Mouse (Mus musculus): Measurements from ENCODE around the gene Ccdc175. TPM values are rescaled to one million over a fixed set of nuclear protein-coding genes. Genes with fewer than 3 reads are reported as not detected.

Ccdc175 gene
- total and polyA plus RNA-seq, 3 experiments = not detected

- Histone ChIP-seq H3K27me3 (replicated peaks) (no peaks in the 10 kb centered on the region), H3K4me3 (replicated peaks in 1 of 3; ENCODE audit: low read depth in 2 of 3, low read length in 2 of 3, poor library complexity in 1 of 3) (no peak overlapping the region), H3K27ac (ENCODE audit: insufficient read depth, low read depth) (no peak overlapping the region), H3K36me3 (replicated peaks in 1 of 2; ENCODE audit: control insufficient read depth in 1 of 2, insufficient read depth in 1 of 2, low read length in 1 of 2) (peaks cover 3 to 12% of the 10 kb centered on the region in 2 experiments), H3K79me2 (replicated peaks; ENCODE audit: control insufficient read depth, extremely low read depth, insufficient read depth, poor library complexity, severe bottlenecking) (no peaks in the 10 kb centered on the region), H3K4me1 (ENCODE audit: control insufficient read depth in 1 of 2, insufficient read depth in 2 of 2) (peaks cover 2 to 12% of the 10 kb centered on the region in 2 experiments; a peak in 2 of 4 replicates), H3K9me3 (replicated peaks; ENCODE audit: low read length) (no peaks in the 10 kb centered on the region), H3K4me2 (ENCODE audit: insufficient read depth, low read depth, poor library complexity, severe bottlenecking) (no peak overlapping the region), H3K9ac (ENCODE audit: insufficient read depth, low read depth) (no peak overlapping the region)
- DNase-seq (ENCODE audit: extremely low read depth) = peak; percentile 80
- dilution Hi-C loops (cut with MboI; ENCODE audit: extremely low pct_ligation_motif_present, extremely low pct_unique_long_range_greater_than_20kb, low sequenced_read_pairs) (no loop called here), in situ Hi-C loops (cut with MboI; ENCODE audit: low pct_ligation_motif_present, low pct_unique_long_range_greater_than_20kb, low sequenced_read_pairs) (loop anchor here (10.0 kb wide), 1 partner anchor 320 kb away; no protein-coding TSS in a partner anchor)
- TF ChIP-seq CHD2 (IDR thresholded peaks at IDR 0.05; ENCODE audit: low read length) (no peak), RAD21 (IDR thresholded peaks at IDR 0.05; ENCODE audit: low read depth, low read length) (peak; percentile 98), SMC3 (IDR thresholded peaks at IDR 0.05; ENCODE audit: low read depth, low read length) (peak; percentile 94), PAX5 (IDR thresholded peaks at IDR 0.05; ENCODE audit: low read length) (no peak), ZC3H11A (IDR thresholded peaks at IDR 0.05; ENCODE audit: low read depth, low read length) (peak; percentile 79), CTCF (conservative IDR thresholded peaks at IDR 0.05 in 1 of 2, IDR thresholded peaks at IDR 0.05 in 1 of 2; ENCODE audit: low read depth in 2 of 2, low read length in 2 of 2) (peak; percentile 80 to 95)
Observed at GRCm38 (mm10) chr12:72104525-72105281, 80.1 kb downstream of the Ccdc175 start.

- Histone ChIP-seq H3K27ac (ENCODE audit: insufficient read depth, low read depth) (no peak overlapping the region), H3K4me3 (replicated peaks in 1 of 3; ENCODE audit: low read depth in 2 of 3, low read length in 2 of 3, poor library complexity in 1 of 3) (no peak overlapping the region), H3K79me2 (replicated peaks; ENCODE audit: control insufficient read depth, extremely low read depth, insufficient read depth, poor library complexity, severe bottlenecking) (no peaks in the 10 kb centered on the region), H3K9ac (ENCODE audit: insufficient read depth, low read depth) (no peak overlapping the region), H3K36me3 (replicated peaks in 1 of 2; ENCODE audit: control insufficient read depth in 1 of 2, insufficient read depth in 1 of 2, low read length in 1 of 2) (peaks cover 3 to 17% of the 10 kb centered on the region in 2 experiments), H3K4me1 (ENCODE audit: control insufficient read depth in 1 of 2, insufficient read depth in 2 of 2) (peaks cover 2 to 12% of the 10 kb centered on the region in 2 experiments; a peak in 2 of 4 replicates), H3K9me3 (replicated peaks; ENCODE audit: low read length) (no peaks in the 10 kb centered on the region), H3K4me2 (ENCODE audit: insufficient read depth, low read depth, poor library complexity, severe bottlenecking) (no peak overlapping the region), H3K27me3 (replicated peaks) (no peaks in the 10 kb centered on the region)
- in situ Hi-C loops (cut with MboI; ENCODE audit: low pct_ligation_motif_present, low pct_unique_long_range_greater_than_20kb, low sequenced_read_pairs) = loop anchor here (10.0 kb wide), 1 partner anchor 321 kb away; no protein-coding TSS in a partner anchor
- TF ChIP-seq KAT2A (IDR thresholded peaks at IDR 0.05; ENCODE audit: insufficient replicate concordance, low read length) (no peak), ZNF384 (IDR thresholded peaks at IDR 0.05; ENCODE audit: low read depth, low read length) (no peak), MAFK (IDR thresholded peaks at IDR 0.05; ENCODE audit: insufficient replicate concordance, low read length) (no peak), CTCF (conservative IDR thresholded peaks at IDR 0.05 in 1 of 2, IDR thresholded peaks at IDR 0.05 in 1 of 2; ENCODE audit: low read depth in 2 of 2, low read length in 2 of 2) (no peak), POLR2AphosphoS2 (IDR thresholded peaks at IDR 0.05; ENCODE audit: low read depth, low read length) (no peak), JUND (conservative IDR thresholded peaks at IDR 0.05; ENCODE audit: low read depth, low read length) (no peak), JUN (IDR thresholded peaks at IDR 0.05; ENCODE audit: insufficient read depth, low read depth, low read length) (no peak), HCFC1 (IDR thresholded peaks at IDR 0.05; ENCODE audit: low read depth, low read length) (no peak), GABPA (IDR thresholded peaks at IDR 0.05; ENCODE audit: insufficient replicate concordance, low read depth, low read length) (no peak), NRF1 (IDR thresholded peaks at IDR 0.05; ENCODE audit: low read depth, low read length) (no peak), CHD2 (IDR thresholded peaks at IDR 0.05; ENCODE audit: low read length) (no peak)
- dilution Hi-C loops (cut with MboI; ENCODE audit: extremely low pct_ligation_motif_present, extremely low pct_unique_long_range_greater_than_20kb, low sequenced_read_pairs) = no loop called here
- DNase-seq (ENCODE audit: extremely low read depth) = no peak
Observed at GRCm38 (mm10) chr12:72104027-72104426, 80.8 kb downstream of the Ccdc175 start.

All from CH12.LX (cell line).